Mouse (Mus musculus) small intestine, adult 2 months (tissue): ENCODE data around the gene Mettl23. TPM values are rescaled to one million over a fixed set of nuclear protein-coding genes. Genes with fewer than 3 reads are reported as not detected.
A peak's percentile ranks its signal among the peaks of the same experiment; 100 is the strongest.

ENCODE experiments used
- H3K27ac ChIP-seq: fragments of 200-500 bp; 2 replicates; pipeline ENCODE4 v1.5.1; 2012; ENCODE audit warnings: low read depth, low read length, control low read depth, inconsistent platforms; ENCODE audit not compliant: insufficient read depth
- H3K27me3 ChIP-seq: fragments of 200-500 bp; 2 replicates; pipeline ENCODE4 v1.6.1; 2012; ENCODE audit warnings: mild to moderate bottlenecking, moderate library complexity, low read length, inconsistent platforms; ENCODE audit not compliant: control insufficient read depth, insufficient read depth
- H3K36me3 ChIP-seq: fragments of 200-500 bp; 2 replicates; pipeline ENCODE4 v1.6.1; 2012; ENCODE audit warnings: mild to moderate bottlenecking, low read length, control low read depth, inconsistent platforms; ENCODE audit not compliant: control insufficient read depth, insufficient read depth
- H3K4me1 ChIP-seq: fragments of 200-500 bp; 2 replicates; pipeline ENCODE4 v1.6.1; 2012; ENCODE audit warnings: low read length, inconsistent platforms, mixed read lengths; ENCODE audit not compliant: control insufficient read depth, insufficient read depth, insufficient read length
- H3K4me3 ChIP-seq: fragments of 200-500 bp; 2 replicates; pipeline ENCODE4 v1.5.1; 2012; ENCODE audit warnings: low read depth, mild to moderate bottlenecking, control low read depth, inconsistent platforms, low read length, moderate library complexity
- CTCF ChIP-seq: fragments of 200-500 bp; IDR thresholded peaks from 2 replicates; pipeline ENCODE4 v1.5.1; 2012; ENCODE audit warnings: low read depth, mild to moderate bottlenecking, control low read depth, inconsistent platforms, low read length, moderate library complexity, mixed read lengths; ENCODE audit not compliant: insufficient replicate concordance, insufficient read length; ENCODE audit errors: extremely low read depth
- POLR2A ChIP-seq: fragments of 200-500 bp; IDR thresholded peaks from 2 replicates; pipeline ENCODE4 v1.6.1; 2012; ENCODE audit warnings: low read depth, mild to moderate bottlenecking, control low read depth, inconsistent platforms, low read length, moderate library complexity
- WGBS: fragments of 180-500 bp; shearing (Covaris S2); methylation state at CpG from one replicate; pipeline ENCODE4 v1.1.7; 2018; 5-methylcytosine and 5-hydroxymethylcytosine counted together
- polyA plus RNA-seq: library from polyadenylated mRNA; depleted of rRNA; stranded (reverse); fragments of >200 nt; gene quantifications from 2 replicates; pipeline ENCODE4 v1.2.3, GENCODE M21; 2012

Mettl23 gene
- polyA plus RNA-seq, 1 experiment = 10.3 TPM

DNA sequence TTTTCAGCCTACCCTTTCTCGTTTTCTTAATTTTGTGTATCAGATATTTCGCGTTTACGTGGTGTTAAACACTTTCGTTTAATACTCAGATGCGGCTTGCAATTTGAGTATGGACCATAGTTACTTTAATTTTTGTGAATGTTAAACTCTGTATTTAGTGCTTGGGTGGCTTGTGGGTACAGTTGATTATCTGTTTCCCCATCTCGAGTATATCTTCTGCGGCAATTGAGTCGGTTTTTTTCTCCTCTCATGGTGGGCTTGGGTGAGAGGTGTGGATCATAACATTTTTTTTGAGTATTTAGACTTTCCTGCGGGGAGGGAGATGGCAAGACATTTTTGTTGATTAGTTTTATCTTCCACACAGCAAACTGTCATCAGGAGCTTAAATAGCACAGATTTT lies 11.2 kb downstream of the Mettl23 start:
- H3K4me3 ChIP-seq = peak overlapping the region; percentile 87
- peak overlapping the region; percentile 60; the same call in 1 of the 2 replicates for H3K27ac ChIP-seq
- 12% methylated on average over 10 of the region's 10 CpGs for WGBS
- no peak for TF ChIP-seq POLR2A
- 0 out of 2 replicates have a peak, but pooled peaks cover 2% of the 10 kb centered on the region for H3K4me1 ChIP-seq
- no peaks in the 10 kb centered on the region for H3K27me3 ChIP-seq
- H3K36me3 ChIP-seq = peaks cover 22% of the 10 kb centered on the region

DNA sequence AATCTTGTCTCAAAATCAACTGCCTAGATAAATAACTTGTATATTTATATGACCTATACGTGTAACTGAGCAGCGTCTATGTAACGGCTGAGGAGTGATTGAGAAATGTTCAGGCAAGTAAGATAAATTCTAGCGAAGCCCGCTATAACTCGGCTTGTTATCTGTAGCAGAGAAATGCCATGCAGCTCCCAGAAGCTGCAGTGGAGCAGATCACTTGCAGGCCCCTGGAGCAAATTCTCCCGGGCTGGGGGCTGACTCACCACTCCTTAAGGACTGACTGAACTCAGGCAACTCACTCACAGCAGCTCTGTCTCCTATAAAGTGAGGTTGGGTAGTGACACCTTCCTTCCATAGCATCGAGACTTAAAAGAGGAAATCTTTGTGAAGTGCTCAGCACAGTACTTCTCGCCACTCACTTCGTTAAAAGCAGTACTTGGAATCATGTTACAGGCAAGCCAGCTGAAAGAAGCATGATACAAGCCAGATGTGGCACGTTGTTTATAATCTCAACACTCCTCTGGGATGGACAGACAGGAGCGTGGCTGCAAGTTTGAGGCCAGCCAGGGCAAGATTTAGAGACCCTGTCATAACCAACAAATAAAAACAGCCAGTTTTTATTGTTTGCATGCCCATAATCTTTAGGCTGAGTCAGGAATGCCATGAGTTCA lies 14.2 kb downstream of the Mettl23 start:
- 0 out of 2 replicates have a peak, but pooled peaks cover 2% of the 10 kb centered on the region for H3K4me1 ChIP-seq
- TF ChIP-seq CTCF (no peak), POLR2A (no peak)
- peaks cover 24% of the 10 kb centered on the region for H3K36me3 ChIP-seq
- H3K27me3 ChIP-seq = no peaks in the 10 kb centered on the region
- H3K27ac ChIP-seq = no peak overlapping the region
- no peak overlapping the region for H3K4me3 ChIP-seq
- WGBS = 81% methylated on average over 12 of the region's 12 CpGs

DNA sequence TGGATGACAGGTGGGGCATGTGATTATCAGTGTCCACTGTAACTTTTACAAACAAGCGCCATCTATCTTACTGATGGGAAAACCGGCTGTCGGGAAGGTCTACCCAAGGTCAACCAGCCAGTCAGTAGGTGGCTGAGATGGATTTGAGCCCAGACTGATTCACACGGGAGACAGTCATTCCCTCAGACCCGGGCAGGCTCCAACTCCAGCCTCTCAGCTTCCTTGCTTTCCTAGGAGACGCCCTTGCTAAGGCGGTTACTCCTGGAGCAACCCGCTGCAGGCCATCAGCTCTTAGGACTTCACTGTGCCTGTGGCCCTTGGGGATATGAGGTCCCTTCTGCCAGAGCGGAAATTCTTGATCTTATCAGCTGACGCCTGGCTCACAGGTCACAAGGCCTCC lies 21.4 kb downstream of the Mettl23 start:
- H3K27me3 ChIP-seq = no peaks in the 10 kb centered on the region
- WGBS = 76% methylated on average over 10 of the region's 10 CpGs
- no peaks in the 10 kb centered on the region for H3K4me1 ChIP-seq
- H3K36me3 ChIP-seq = peaks cover 57% of the 10 kb centered on the region
- H3K4me3 ChIP-seq = no peak overlapping the region
- no peak overlapping the region for H3K27ac ChIP-seq
- TF ChIP-seq CTCF (no peak), POLR2A (no peak)

DNA sequence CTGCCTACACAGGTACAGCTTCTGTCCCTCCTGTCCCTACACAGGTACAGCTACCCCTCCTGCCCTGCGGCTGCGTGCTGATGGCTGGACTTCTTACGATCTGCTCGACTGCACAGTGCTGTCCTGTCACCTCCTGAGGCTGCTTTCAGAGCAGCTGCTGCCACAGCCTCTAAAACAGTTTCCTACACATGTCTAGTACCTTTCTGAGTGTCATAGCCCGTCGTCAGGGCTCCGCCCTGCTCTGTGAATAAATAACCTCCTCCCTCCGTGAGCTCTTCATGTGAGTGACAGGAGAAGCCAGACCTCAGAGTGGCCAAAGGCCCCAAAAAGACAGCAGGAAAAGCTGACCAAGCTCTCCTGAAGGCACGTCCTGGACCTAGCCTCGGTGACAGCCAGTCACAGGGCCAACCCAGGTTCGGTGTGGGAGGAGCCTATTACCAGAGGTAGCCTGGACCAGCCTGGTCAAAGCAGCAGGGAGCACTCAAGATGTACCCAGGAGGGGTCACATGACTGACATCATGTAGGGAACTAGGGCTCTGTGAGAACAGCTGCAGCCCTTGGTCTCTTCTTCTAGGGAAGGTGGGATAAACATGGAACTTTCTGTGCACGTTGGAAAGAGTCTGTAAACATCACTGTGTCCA lies 23.0 kb downstream of the Mettl23 start:
- no peaks in the 10 kb centered on the region for H3K4me1 ChIP-seq
- no peaks in the 10 kb centered on the region for H3K27me3 ChIP-seq
- TF ChIP-seq CTCF (no peak), POLR2A (no peak)
- no peak overlapping the region for H3K4me3 ChIP-seq
- peaks cover 57% of the 10 kb centered on the region for H3K36me3 ChIP-seq
- H3K27ac ChIP-seq = no peak overlapping the region
- 72% methylated on average over 12 of the region's 12 CpGs for WGBS

DNA sequence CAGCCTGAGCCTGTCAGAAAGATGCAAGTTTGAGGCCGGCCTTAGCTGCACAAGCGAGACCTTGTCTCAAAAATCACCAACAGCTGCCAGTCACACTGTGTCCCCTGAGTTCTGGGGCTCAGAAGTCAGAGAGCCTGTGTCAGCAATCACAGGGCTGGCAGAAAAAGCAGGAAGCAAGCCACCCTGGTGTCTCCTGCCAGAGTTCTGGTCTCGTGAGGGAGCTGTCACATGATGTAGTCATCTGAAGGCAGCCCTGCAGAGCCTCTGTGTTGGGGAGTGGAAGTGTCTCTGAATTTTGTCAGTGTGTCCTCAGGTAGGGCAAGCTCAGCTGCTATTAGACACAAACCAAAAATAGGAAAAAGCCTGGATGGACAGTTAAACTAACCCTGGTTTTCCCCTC lies 25.1 kb downstream of the Mettl23 start:
- WGBS = 70% methylated on average over 3 of the region's 3 CpGs
- Histone ChIP-seq H3K27ac (no peak overlapping the region), H3K27me3 (no peaks in the 10 kb centered on the region), H3K4me1 (no peaks in the 10 kb centered on the region), H3K36me3 (peaks cover 58% of the 10 kb centered on the region), H3K4me3 (no peak overlapping the region)
- TF ChIP-seq CTCF (no peak), POLR2A (no peak)

DNA sequence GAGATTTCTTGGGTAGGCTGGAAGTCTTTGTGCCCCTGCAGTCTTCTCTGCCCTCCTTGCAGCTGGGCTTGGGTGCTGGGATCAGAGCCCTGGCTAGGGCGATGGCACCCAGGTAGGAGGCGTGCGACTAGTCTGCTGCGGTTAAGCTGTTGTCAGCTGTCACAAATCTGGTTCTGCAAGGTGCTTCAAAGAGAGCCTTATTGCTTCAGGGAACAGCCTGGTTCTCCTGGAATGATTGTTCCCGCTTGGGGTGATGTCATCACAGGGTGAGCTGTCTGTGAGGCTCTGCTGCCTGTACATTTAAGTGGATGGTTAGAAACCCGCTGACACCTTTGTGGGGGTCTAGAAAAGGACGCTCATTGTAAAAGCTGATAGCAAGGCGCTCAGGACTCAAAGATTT lies 26.1 kb downstream of the Mettl23 start:
- TF ChIP-seq CTCF = no peak
- no peak for TF ChIP-seq POLR2A
- WGBS = 86% methylated on average over 8 of the region's 8 CpGs
- H3K36me3 ChIP-seq = peaks cover 64% of the 10 kb centered on the region
- no peak overlapping the region for H3K27ac ChIP-seq
- no peak overlapping the region for H3K4me3 ChIP-seq
- no peaks in the 10 kb centered on the region for H3K4me1 ChIP-seq
- no peaks in the 10 kb centered on the region for H3K27me3 ChIP-seq

DNA sequence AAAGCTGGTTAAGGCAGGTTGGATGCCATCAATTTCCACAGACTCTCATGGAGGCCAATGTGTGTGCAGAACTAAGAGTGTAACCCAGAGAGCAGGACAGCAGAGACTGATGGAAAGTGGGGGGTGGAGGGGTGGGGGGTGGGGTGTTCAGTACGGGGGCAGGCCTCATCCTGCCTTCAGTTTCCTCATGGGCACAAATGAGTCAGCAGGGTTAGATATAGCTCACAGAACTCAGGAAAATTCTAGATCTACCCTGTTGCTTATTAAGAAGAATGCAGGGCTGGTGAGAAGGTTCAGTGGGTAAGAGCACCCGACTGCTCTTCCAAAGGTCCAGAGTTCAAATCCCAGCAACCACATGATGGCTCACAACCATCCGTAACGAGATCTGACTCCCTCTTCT lies 26.6 kb downstream of the Mettl23 start:
- 84% methylated on average over 4 of the region's 4 CpGs for WGBS

DNA sequence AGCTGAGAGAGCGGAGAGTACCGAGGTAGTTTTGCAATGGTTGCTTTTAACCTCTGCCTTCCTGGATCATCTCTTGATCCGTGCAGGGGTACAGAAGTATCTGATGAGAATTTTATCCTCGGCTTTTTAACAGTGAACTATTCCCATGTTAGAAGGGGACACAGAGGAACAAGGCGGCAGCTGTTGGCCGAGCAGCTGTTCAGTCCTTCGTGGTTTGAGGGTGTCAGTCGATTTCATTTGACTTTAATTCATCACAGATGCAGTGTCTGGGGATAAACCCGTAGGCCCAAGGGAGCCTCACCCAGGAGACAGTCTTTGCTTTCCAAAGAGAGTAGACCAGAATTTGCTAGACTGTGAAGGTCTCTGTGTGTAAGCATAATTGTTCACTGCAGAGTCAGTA lies 28.5 kb downstream of the Mettl23 start:
- Histone ChIP-seq H3K36me3 (peaks cover 52% of the 10 kb centered on the region), H3K27me3 (no peaks in the 10 kb centered on the region), H3K4me1 (no peaks in the 10 kb centered on the region), H3K27ac (no peak overlapping the region), H3K4me3 (no peak overlapping the region)
- TF ChIP-seq CTCF = no peak
- TF ChIP-seq POLR2A = no peak
- 93% methylated on average over 9 of the region's 9 CpGs for WGBS

More for the DNA sequence above, 26.6 kb downstream of the Mettl23 start:
- Histone ChIP-seq H3K27ac (no peak overlapping the region), H3K4me3 (no peak overlapping the region), H3K36me3 (peaks cover 66% of the 10 kb centered on the region), H3K27me3 (no peaks in the 10 kb centered on the region), H3K4me1 (no peaks in the 10 kb centered on the region)
- no peak for TF ChIP-seq CTCF
- TF ChIP-seq POLR2A = no peak
